Mouse (Mus musculus) gastrocnemius, postnatal 36 days (tissue): ENCODE results near the gene Phlda2. TPM values are rescaled to one million over a fixed set of nuclear protein-coding genes. Genes with fewer than 3 reads are reported as not detected.

ENCODE experiments used
- DNase-seq, 2 experiments: peaks; one replicate each; pipeline ENCODE4 v3.0.0; 2022
- intact Hi-C: fragments of 180-260 bp; cut with DNase I; formaldehyde crosslinking; loops from one replicate; pipeline ENCODE4 v1.15.1; 2025
- total RNA-seq, 2 experiments: library from RNA; stranded (reverse); gene quantifications; 2 replicates each; pipeline ENCODE4 v1.2.3; 2021

Phlda2 gene
- total RNA-seq, 2 experiments from 2014 or later: not detected

- no peak for DNase-seq
- intact Hi-C loops: no loop called here
Observed at GRCm38 (mm10) chr7:143505411-143505810, 2.5 kb upstream of the Phlda2 start.

DNA sequence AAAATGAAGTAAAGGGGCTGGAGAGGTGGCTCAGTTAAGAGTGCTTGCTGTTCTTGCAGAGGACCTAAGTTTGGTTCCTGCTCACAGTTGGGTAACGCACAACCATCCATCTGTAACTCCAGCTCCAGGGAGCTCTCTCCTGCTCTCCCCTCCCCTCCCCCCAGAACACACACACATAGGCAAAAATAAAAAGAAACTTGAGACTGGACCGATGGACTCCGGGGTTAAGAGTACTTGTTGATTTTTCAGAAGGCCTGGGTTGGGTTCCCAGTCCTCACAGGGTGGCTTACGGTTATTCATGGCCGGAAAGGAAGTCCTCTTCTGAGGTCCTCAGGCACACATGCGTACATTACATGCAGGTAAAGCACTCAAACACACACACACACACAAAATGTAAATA lies 976 bp upstream of the Phlda2 start:
- intact Hi-C loops: no loop called here
- no peak for DNase-seq

- intact Hi-C loops: no loop called here
- DNase-seq: peak in 1 of 2 experiments; percentile 29
Observed at GRCm38 (mm10) chr7:143501643-143502417, 1.1 kb downstream of the Phlda2 start.

DNA sequence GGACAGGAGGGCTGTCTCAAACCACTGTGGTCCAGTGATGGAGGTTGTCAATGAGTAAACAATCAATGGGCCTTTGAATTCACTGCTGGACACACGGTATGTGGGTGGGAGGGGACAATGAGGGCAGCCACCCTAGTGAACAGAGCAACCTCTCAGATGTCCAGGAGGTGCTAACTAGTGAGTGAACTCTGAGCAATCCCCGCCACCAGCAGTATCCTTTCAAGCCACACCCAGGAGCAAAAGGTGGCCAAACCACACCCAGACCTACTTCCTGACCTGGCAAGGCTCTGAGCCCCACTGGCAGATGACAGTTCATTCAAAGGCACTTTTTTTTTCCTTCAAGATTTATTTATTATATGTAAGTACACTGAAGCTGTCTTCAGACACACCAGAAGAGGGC lies 2.0 kb downstream of the Phlda2 start:
- intact Hi-C loops: no loop called here

GRCm38 (mm10) chr7:143498584-143498983 lies 4.4 kb downstream of the Phlda2 start:
- no peak for DNase-seq
- intact Hi-C loops: no loop called here

More for the DNA sequence above, 2.0 kb downstream of the Phlda2 start:
- no peak for DNase-seq

DNA sequence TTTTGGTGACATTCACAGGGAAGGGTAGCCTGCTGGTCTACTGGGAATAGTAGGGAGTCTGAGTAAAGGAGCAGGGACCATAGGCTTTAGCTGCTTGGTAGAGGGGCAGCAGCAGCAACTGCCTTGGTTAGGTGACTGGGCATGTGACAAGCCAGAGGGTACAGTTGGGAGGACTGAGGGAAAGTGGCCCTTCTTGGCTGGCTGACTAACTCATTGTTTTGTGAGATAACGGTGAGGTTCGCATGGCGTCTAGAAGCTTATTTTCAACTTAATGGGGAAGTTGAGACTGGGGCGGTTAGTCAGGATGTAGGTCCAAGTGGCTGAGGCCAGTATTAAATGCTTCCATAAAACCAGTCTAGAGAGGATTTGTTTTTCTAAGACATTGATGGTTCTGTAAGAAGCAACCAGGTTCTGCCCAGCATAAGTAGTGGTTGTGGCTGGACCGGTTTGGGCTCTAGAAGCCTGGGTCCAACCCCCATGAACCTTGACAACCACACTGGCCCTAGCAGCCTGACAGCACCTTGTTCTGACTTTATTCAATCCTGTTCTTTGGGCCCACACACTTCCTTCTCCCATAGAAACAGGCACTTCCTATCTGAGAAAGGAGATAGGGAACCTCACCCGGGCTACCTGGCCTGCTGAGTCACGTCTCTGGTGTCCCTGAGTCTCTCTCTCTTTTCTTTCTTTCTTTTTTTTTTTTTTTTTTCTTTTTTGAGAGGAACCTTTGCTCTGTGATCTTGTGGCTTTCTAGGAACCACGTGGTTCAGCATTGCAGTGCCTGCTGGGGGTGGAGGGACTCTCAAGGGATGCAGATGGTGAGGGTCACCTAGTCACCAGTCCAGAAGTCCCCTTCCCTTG lies 7.6 kb downstream of the Phlda2 start:
- DNase-seq: no peak
- intact Hi-C loops: no loop called here

- intact Hi-C loops: no loop called here
- no peak for DNase-seq
Observed at GRCm38 (mm10) chr7:143493616-143494126, 9.3 kb downstream of the Phlda2 start.

GRCm38 (mm10) chr7:143489735-143490134 lies 13.2 kb downstream of the Phlda2 start:
- DNase-seq: no peak
- intact Hi-C loops: no loop called here

DNA sequence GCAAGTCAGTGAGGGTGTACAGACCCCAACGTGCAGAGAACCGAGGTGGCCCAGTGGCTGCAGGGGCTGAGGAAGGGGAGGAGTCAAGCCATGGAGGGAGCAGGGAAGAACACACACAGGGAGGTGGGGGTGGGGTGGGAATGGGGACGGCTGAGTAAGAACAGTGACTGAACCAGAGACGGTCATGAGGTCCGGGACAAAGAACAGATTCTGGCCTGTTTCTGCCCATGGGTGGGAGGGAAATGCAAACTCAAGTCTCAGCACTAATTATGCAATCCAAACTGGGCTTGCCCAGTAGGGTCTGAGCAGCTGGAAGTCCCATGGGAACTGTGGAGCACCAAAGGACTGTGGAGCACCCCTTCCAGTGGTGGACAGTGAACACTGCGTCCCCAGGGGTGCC lies 20.4 kb downstream of the Phlda2 start:
- intact Hi-C loops: no loop called here

DNA sequence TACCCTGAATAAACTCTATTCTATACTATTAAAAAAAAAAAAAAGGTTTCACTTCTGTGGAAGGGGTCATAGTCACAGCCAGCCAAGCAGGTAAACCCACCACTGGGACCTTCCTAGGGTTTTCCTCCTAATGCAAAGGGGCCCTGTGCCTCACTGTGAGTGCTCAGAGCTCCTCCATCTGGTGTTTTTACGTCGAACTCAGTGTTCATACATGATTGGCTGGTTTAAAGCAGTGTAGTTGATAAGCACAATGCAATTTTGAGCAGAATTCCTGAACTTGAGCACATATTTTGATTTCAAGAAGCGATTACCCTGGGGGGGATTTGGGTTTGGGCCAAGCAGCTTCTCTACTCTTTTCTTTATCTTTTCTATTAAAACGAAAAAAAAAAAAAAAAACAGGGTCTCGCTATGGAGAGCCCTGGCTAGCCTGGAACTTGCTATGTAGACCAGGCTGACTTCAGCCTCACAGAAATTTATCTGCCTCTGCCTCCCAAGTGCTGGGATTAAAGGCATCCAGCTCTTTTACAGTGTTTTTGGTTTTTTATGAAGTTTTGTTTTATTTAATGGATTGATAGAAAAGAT lies 21.1 kb downstream of the Phlda2 start:
- DNase-seq: no peak
- intact Hi-C loops: loop anchor here (2.0 kb wide), 1 partner anchor 25 kb away; no protein-coding TSS in a partner anchor

More for the DNA sequence above, 20.4 kb downstream of the Phlda2 start:
- no peak for DNase-seq

DNA sequence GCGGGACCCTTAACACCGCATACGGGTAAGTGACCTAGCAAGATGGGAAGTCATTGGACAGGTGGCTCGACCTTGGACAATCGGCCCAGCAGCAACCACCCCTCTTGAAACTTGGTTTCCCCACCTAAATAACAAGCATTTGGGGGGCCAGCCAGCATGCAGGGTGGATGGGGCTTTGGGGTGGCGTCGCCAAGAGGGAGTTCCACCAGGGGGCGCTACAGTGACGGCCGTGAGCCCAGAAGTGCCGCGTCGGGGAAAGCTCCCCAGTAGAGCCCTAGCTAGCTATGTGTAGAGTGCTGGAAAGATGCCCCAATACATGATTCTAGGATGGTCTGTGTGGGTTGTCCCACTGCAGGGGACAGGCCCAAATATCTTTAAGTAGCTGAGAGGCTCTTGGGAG lies 22.5 kb downstream of the Phlda2 start:
- intact Hi-C loops: loop anchor here (2.0 kb wide), 1 partner anchor 26 kb away; no protein-coding TSS in a partner anchor

GRCm38 (mm10) chr7:143477800-143478199 lies 25.1 kb downstream of the Phlda2 start:
- intact Hi-C loops: loop anchor here (1.0 kb wide), 1 partner anchor 276 kb away; no protein-coding TSS in a partner anchor
- no peak for DNase-seq

More for the DNA sequence above, 22.5 kb downstream of the Phlda2 start:
- peak; percentile 58 to 63 for DNase-seq

DNA sequence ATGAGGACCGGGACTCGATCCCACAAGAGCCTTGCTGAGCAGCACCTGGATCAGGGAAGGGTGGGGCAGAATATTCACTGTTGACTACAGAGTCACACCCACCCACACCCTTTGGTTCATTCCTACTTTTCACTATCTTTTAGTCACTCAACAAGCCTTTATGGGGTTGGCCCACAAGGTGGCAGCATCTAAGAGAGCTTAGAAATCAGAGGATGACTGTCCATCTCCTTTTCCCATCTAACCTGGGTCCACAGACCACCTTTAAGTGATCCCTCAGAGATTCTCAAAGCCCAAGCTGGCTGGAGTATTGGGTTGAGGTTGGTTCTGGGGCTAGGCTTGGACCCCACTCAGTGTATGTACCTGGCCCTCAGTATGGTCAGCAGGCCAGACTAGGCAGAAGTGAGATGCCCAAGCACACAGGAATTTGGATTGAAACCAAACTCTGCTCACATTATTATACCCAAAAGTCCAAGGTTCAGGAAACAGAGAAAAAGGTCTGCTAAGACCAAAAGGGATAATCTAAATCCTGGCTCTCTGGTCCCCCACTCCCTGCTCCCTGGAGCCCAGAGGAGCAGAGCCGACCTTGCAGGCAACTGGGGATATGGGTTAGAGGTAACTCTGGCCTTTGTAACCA lies 26.1 kb downstream of the Phlda2 start:
- intact Hi-C loops: loop anchor here (1.0 kb wide), 1 partner anchor 276 kb away; no protein-coding TSS in a partner anchor
- DNase-seq: no peak

DNA sequence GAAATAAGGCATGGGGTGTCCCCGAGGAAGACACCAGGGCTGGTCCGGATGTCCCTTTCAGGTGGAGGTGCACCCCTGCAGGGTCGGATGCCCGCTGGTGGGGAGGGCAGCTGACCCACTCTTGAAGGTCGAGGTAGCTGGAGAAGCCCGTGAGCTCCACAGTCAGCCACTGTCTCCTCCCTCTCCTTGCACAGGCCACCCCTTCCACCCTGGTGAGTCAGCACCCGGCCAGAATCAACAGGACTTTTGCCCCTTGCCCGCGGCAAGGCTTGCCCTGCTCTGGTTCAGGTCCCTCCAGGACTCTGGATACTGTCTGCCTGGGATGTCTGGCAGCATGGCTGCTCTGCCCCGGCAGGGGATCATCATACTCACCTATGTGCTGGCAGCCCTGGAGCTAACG lies 27.1 kb downstream of the Phlda2 start:
- intact Hi-C loops: no loop called here
- DNase-seq: no peak

DNA sequence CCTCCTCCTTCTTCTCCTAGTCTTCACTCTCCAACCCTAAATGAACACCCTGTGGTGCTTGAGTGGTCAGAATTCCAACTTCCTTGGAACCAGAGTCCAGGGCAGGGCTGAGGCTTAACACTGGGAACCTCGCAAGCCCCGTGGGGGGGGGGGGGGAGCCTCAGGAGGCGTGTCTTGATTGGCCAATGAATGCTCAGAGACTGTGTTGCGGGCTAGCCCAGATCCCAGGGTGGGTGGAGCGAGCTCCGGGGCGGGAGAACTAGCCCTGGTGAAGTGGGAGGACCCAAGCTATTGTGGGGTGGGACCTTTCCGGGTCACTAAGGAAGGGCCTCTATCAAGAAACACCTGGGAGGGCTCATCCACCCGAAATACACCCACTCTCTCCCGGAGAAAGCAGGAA lies 28.1 kb downstream of the Phlda2 start:
- intact Hi-C loops: loop anchor here (5.0 kb wide), 1 partner anchor 378 kb away; no protein-coding TSS in a partner anchor
- DNase-seq: no peak

DNA sequence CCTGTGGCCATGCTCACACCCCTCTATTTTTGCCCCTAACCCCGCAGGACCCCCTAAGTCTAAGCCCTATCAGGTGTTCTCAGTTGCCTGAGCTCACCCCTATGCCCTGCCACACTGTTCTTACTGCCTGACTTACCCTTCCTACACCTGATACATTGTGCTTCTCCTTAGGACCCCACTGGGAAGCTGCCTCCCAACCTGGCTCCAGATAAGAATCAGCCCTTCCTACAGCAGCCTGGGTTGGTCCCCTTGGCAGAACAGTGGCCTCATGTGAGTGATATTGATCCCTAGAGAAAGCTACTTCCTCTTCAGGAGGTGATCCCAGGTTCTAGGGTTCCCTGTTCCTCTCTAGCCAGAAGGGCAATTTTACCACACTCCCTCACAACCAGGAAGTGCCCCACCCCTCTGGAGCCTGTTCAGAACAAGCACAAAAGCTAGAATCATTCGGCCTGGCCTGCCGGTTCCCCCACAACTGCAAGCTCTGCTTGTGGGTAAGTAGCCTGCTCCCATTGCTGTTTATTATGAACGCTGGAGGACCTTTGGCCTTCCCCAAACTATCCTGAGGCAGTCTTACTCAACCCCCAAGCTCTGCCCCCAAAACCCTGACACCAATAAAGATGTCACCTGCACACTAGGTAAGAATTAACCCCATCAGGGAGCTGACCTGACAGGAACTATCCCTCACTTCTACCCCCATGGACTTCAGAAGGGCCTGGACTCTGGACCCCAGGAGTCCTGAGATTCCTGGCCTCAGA lies 29.4 kb downstream of the Phlda2 start, which contains the start of gene Slc22a18:
Gene Slc22a18, plus strand, starts transcription at position 390 of the 755 bp plus-strand sequence.
- intact Hi-C loops: loop anchor here (5.0 kb wide), 1 partner anchor 376 kb away; no protein-coding TSS in a partner anchor
- peak in 1 of 2 experiments; percentile 31 for DNase-seq

GRCm38 (mm10) chr7:143469946-143470345 lies 33.0 kb downstream of the Phlda2 start:
- intact Hi-C loops: loop anchor here (5.0 to 10.0 kb wide), 2 partner anchors 373 to 465 kb away; partner anchors contain the start of gene Tspan32
- DNase-seq: peak; percentile 59 to 74

DNA sequence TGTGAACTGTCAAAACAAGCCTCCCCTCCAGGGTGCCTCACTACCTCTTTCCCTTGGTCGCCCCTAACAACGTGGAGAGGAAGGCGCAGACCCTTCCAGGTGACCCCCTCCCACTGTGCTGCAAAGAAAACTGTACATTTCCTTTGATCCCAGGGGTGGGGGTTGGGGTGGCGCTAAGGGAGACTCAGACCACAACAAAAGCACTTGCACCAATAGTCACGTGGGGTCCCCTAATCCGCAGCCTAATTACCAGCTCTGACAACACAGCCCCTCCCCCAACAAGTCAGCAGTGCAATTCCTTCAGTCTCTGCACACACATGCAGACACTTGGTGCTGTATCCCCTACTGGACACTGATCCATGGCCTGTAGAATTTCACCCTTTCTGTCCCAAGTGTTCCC lies 35.2 kb downstream of the Phlda2 start:
- intact Hi-C loops: loop anchor here (10.0 kb wide), 1 partner anchor 463 kb away; the partner anchor contains the start of gene Tspan32

More for the DNA sequence above, 35.2 kb downstream of the Phlda2 start:
- DNase-seq: no peak
